Mouse (Mus musculus) B cell, adult 2 months (primary cell): ENCODE results near the gene Duxbl1.
"Not testable (repeated sequence)": the region's sequence is repeated elsewhere in the genome, so short reads cannot be mapped to it uniquely, and the experiment has no call there.

Source experiments
- DNase-seq, 2 experiments: peaks; one replicate each; pipeline ENCODE4 v3.0.0; 2022

Gene Duxbl1

DNA sequence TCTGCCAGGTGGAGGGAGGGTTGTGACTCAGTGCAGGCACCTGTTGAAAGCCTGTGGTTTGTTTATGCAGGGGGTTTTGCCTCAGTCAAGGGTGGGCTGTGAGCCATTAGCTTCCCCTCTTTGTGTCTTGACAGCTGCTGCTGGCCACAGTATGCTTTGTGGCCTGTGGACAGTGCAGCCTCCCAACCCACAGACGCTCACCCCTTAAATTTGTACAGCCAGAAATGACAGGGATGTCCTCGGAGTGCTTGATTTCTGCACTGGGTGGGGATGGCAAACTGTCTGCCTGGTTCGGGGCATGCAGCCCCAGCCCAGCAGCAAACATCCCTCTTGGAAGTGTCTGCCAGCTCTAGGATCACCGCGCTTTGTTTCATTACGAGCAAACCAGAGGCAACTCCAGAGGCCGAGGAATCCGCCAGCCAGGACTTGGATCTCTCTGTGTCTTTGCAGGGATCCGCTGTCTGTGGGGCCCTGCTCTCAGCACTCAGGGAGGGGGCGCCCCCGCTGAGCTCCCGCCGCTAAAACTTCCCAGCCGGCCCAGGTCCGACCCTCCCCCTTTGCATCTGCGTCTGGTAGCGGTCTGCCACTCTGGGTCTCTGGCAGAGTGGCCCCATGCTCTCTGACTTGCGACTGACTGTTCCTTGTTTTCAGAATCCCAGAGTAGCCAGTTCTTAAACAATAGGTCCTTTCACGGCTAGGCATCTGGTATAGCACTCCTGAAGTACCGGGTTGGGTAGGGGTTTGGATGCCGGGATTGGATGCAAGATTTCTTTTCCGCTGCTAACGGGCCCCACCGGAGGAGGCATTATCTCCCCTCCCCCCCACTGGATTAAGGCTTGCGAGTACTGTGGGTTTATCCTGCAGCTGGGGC lies at the start of gene Duxbl1:
Gene Duxbl1, plus strand, starts transcription at position 207 of the 871 bp plus-strand sequence.
- not testable (repeated sequence) for DNase-seq

DNA sequence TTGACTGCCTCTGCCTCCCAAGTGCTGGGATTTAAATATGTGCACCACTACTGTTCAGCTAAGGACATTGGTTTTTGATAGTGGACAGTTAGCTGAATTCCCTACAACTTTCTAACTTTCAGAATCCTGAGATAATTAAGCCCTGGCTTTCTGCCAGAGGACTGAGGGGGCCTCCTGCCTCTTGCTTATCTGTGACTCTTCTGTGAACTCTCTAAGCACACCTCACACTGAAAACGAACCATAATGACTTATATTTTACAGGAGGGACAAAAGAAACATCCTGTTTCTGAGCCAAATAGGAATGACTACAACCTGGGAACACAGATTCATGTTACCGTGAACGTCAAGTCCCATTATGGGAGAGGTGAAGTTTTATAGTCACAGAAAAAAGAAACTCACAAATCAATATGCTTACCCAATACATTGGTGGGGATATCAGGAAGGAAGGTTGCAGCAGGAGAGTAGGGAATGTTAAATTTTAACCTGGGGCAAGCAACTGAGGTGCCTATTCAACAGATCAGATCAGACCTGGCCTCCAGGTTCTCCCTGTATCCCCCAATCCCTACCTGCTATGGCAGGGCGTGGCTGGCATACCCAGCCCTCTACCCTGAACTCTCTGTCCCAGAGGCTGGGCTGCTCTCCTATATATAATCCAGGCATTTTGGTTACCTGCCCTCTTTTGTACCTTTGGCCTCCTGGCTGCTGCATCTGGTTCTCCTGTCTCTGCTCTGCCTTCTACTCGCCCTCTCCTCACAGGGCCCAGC lies 41.3 kb upstream of the Duxbl1 start:
- not testable (repeated sequence) for DNase-seq

DNA sequence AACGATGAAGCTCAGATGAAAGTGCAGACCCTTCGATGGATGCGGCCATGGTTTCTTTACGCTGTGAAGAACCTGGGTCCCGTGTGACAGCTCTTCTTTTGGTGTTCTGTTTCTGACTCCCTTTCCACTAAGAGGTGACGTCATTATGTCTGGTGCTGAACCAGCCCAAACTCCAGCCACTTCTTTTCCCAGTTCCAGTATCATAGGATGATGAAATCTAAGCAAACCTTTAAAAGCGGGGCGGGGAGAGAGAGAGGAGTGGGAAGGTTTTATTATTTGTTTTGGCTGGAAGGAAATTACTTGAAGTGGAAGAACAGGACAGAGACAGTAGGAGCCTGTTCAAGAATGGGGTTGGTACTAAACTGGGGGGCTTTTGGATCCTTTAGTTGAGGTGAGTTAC lies 40.4 kb upstream of the Duxbl1 start, which contains the start of gene Cphx1:
Gene Cphx1, plus strand, starts transcription at position 301 of the 400 bp plus-strand sequence.
- DNase-seq, result not testable (repeated sequence)

DNA sequence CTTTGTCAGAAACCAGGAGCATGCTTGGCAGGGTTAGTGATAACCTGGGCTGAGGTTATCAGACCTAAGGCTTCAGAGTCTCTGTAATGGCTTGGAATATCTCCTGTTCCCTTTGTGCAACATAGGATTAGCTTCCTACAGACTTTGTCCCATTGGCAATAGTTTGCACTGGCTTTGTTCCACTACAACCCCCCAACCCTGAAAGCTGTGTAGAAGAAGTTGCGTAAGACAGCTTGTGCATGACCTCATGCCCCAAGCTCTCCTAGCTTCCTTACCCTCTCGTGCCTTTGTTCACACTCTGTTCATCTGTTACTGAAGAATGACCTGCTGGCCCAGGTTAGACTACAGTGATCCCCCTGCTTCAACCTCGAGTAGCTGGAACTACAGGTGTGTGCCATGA lies 20.5 kb upstream of the Duxbl1 start:
- not testable (repeated sequence) for DNase-seq

DNA sequence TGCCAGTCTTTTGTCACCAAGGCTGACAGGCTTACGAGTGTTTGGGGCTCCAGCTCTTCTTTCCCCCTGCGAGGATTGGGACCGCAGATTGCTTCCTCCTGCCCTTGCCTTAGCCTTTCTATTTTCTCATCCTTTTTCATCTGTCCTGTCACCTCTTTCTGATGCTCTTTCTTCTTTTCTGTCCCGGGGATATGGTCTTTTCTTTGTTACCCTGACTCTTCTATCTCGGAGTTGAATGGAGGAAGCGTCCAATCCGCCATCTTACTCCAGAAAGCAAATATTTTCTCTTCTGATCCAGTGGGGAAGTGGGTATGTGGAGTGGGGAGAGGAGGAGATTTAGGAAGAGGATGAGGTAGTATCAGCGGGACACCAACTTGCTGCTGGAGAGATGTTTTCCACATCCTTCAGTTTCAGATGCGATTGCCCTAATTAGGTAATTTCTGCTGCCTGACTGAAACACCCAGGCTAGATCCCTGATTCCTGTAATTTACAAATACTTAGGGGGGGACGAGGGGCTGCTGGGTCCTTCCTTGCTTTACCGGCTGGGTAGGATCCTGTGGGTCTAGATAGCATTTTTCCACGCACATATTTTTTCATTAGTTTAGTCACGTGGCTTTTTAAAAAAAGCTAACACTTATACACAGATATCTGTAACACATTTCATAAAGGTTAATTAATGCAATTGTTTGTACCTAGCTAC lies 1.0 kb downstream of the Duxbl1 start:
- DNase-seq, result not testable (repeated sequence)

DNA sequence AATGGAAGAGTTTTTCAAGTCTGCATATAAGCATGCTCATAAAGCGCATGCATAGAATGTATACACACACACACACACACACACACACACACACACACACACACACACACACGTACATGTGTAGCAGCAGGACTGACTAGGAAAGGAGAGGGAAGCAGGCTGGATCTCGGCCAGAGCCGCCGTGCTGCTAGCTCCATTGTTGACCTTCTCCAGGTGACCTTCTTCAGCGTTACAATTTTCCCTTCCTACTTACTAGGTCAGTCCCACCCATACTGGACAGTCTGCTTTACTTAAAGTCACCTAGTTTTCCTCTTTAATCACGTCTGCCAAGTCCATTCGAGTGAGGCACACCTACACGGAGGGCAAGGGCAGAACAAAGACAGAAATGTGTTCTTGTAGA lies 3.5 kb downstream of the Duxbl1 start:
- not testable (repeated sequence) for DNase-seq

- not testable (repeated sequence) for DNase-seq
Observed at GRCm38 (mm10) chr14:26007462-26007861, 29.1 kb downstream of the Duxbl1 start.

DNA sequence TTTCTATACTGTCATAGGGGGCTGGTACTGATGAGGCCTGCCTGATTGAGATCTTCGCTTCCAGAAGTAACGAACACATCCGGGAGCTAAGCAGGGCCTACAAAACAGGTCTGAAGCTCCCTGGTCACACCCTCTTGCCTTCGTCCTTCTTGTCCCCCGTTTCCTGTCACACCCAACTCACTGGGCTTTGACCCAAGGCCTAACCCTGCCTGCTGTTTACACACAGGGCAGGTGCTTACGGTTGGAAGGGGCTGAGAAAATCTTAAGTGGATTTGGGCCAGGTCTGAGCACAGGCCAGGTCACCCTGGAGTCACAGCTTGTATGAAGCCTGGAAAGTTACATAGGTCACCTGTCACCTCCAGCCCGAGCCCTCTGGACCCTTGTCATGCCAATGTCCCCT lies 38.0 kb downstream of the Duxbl1 start:
- not testable (repeated sequence) for DNase-seq

DNA sequence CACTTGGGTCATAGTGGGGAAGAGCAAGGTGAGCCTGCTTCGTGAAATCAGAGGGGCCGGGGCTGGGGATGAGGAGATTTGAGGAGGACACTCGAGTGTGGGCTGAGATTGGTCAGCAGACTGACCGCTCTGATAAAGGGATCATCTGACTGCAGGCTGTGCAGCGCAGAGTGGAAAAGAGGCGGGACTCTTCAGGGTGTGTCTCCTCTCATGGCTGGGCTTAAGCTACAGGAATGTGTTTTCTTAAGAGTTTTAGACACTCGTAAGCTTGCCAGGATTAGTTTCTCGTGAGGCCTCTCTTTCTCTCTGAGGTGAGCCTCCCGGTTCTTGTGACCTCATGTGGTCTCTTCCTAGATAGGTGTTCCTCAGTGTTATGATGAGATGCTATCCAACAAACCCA lies 43.2 kb downstream of the Duxbl1 start:
- not testable (repeated sequence) for DNase-seq

DNA sequence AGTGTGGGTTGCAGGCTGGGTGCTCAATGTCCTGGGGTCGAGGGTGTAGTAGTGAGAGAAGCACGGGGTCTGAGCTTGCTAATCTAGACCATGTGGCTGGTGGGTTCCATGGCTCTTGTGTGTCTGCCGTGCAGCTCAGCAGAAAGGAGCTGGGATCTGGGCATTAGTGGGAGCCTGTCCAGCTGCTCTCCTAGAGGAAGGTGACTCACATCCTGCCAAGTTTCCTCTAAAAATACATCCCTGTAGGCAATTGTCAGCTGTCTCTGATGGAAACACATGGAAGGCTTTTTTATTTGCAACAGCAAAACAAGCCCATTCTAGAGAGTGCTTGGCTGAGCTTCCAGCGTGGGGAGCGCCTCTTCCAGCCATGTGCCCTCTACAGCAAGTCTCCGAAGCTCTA lies 44.5 kb downstream of the Duxbl1 start:
- not testable (repeated sequence) for DNase-seq

GRCm38 (mm10) chr14:26025653-26026052 lies 47.3 kb downstream of the Duxbl1 start:
- DNase-seq, result not testable (repeated sequence)

- DNase-seq, result not testable (repeated sequence)
Observed at GRCm38 (mm10) chr14:26034364-26034763, 56.0 kb downstream of the Duxbl1 start.

- DNase-seq, result not testable (repeated sequence)
Observed at GRCm38 (mm10) chr14:26035439-26035838, 57.1 kb downstream of the Duxbl1 start.
